Mouse (Mus musculus): ENCODE measurements around the gene Pard3b. TPM values are rescaled to one million over a fixed set of nuclear protein-coding genes. Genes with fewer than 3 reads are reported as not detected.

The Pard3b gene
- polyA plus RNA-seq, 1 experiment, result 5.6 TPM

- H3K27me3 ChIP-seq (replicated peaks), result peaks cover 2% of the 10 kb centered on the region
- TF ChIP-seq GATA1 (IDR thresholded peaks at IDR 0.05; ENCODE audit: borderline replicate concordance, low read length), result no peak
- no peaks in the 10 kb centered on the region for H3K9me3 ChIP-seq
- H3K4me3 ChIP-seq (replicated peaks), result no peak overlapping the region
- H3K36me3 ChIP-seq (replicated peaks; ENCODE audit: low read length), result no peaks in the 10 kb centered on the region
- no peaks in the 10 kb centered on the region for H3K4me1 ChIP-seq
Measured at GRCm38 (mm10) chr1:62691175-62691574, 1052.6 kb downstream of the Pard3b start.

All from megakaryocyte, embryonic 14.5 days (primary cell).